Mouse (Mus musculus) stomach, embryonic 15.5 days (tissue): ENCODE data around the gene Clpx. TPM values are rescaled to one million over a fixed set of nuclear protein-coding genes. Genes with fewer than 3 reads are reported as not detected.
"Not testable (repeated sequence)": the region's sequence is repeated elsewhere in the genome, so short reads cannot be mapped to it uniquely, and the experiment has no call there.

Source experiments
- ATAC-seq: fragments of 200-750 bp; cut with Nextera tagmentation; 2 replicates; pipeline ENCODE4 v1.8.0; 2017; ENCODE audit warnings: low read depth, moderate number of reproducible peaks, moderate TSS enrichment; ENCODE audit not compliant: insufficient read depth, low FRiP score
- H3K27ac ChIP-seq: fragments of 300-500 bp; sonication (generic); 2 replicates; pipeline ENCODE4 v1.5.1; 2015; ENCODE audit warnings: mild to moderate bottlenecking, inconsistent platforms
- H3K27me3 ChIP-seq: fragments of 300-500 bp; sonication (generic); replicated peaks from 2 replicates; pipeline ENCODE4 v1.6.1; 2015; ENCODE audit warnings: inconsistent platforms
- H3K36me3 ChIP-seq: fragments of 300-500 bp; sonication (generic); 2 replicates; pipeline ENCODE4 v1.6.1; 2015; ENCODE audit warnings: inconsistent platforms
- H3K4me1 ChIP-seq: fragments of 300-500 bp; sonication (generic); 2 replicates; pipeline ENCODE4 v1.6.1; 2015; ENCODE audit warnings: inconsistent platforms
- H3K4me2 ChIP-seq: fragments of 300-500 bp; sonication (generic); 2 replicates; pipeline ENCODE4 v1.6.1; 2015; ENCODE audit warnings: mild to moderate bottlenecking, inconsistent platforms
- H3K4me3 ChIP-seq: fragments of 300-500 bp; sonication (generic); replicated peaks from 2 replicates; pipeline ENCODE4 v1.5.1; 2015; ENCODE audit warnings: inconsistent platforms
- H3K9ac ChIP-seq: fragments of 300-500 bp; sonication (generic); 2 replicates; pipeline ENCODE4 v1.6.1; 2015; ENCODE audit warnings: inconsistent platforms
- H3K9me3 ChIP-seq: fragments of 300-500 bp; sonication (generic); 2 replicates; pipeline ENCODE4 v1.6.1; 2016; ENCODE audit warnings: inconsistent platforms
- WGBS: fragments of 180-500 bp; shearing (Covaris S2); methylation state at CpG from one replicate; pipeline ENCODE4 v1.1.7; 2015; 5-methylcytosine and 5-hydroxymethylcytosine counted together
- polyA plus RNA-seq: library from polyadenylated mRNA; unstranded; fragments of >200 nt; fragmentation: Nextera tagmentation; extraction: Ambion mirVana; gene quantifications from 2 replicates; pipeline ENCODE4 v1.2.1, GENCODE M21; 2015

Clpx gene
- polyA plus RNA-seq, 1 experiment from 2014 or later: 47.8 TPM

- no peak overlapping the region for H3K4me2 ChIP-seq
- no peak overlapping the region for H3K4me3 ChIP-seq
- 79% methylated on average over 11 of the region's 11 CpGs for WGBS
- H3K27me3 ChIP-seq: no peaks in the 10 kb centered on the region
- H3K9me3 ChIP-seq: no peaks in the 10 kb centered on the region
- H3K27ac ChIP-seq: no peak overlapping the region
- H3K4me1 ChIP-seq: no peaks in the 10 kb centered on the region
- H3K36me3 ChIP-seq: peaks cover 25% of the 10 kb centered on the region
- no peak for ATAC-seq
- H3K9ac ChIP-seq: no peak overlapping the region
Observed at GRCm38 (mm10) chr9:65322255-65322900, 28.3 kb downstream of the Clpx start.

- ATAC-seq: no peak
- Histone ChIP-seq H3K4me2 (no peak overlapping the region), H3K4me1 (no peaks in the 10 kb centered on the region), H3K27me3 (no peaks in the 10 kb centered on the region), H3K9ac (no peak overlapping the region), H3K27ac (no peak overlapping the region), H3K9me3 (no peaks in the 10 kb centered on the region), H3K4me3 (no peak overlapping the region), H3K36me3 (peaks cover 26% of the 10 kb centered on the region)
Observed at GRCm38 (mm10) chr9:65325971-65326370, 31.9 kb downstream of the Clpx start.

GRCm38 (mm10) chr9:65327371-65327770 lies 33.3 kb downstream of the Clpx start:
- Histone ChIP-seq H3K9ac (no peak overlapping the region), H3K4me2 (no peak overlapping the region), H3K27me3 (no peaks in the 10 kb centered on the region), H3K4me3 (no peak overlapping the region), H3K27ac (no peak overlapping the region), H3K9me3 (no peaks in the 10 kb centered on the region), H3K4me1 (no peaks in the 10 kb centered on the region), H3K36me3 (peaks cover 21% of the 10 kb centered on the region)
- 92% methylated on average over 2 of the region's 2 CpGs for whole genome bisulfite sequencing
- ATAC-seq: no peak

- Histone ChIP-seq H3K27me3 (no peaks in the 10 kb centered on the region), H3K4me3 (no peak overlapping the region), H3K4me1 (no peaks in the 10 kb centered on the region), H3K9me3 (no peaks in the 10 kb centered on the region), H3K36me3 (no peaks in the 10 kb centered on the region), H3K9ac (no peak overlapping the region), H3K4me2 (no peak overlapping the region), H3K27ac (no peak overlapping the region)
- no peak for ATAC-seq
- 82% methylated on average over 5 of the region's 5 CpGs for WGBS
Observed at GRCm38 (mm10) chr9:65333958-65334357, 39.9 kb downstream of the Clpx start.

- 87% methylated on average over 4 of the region's 4 CpGs for WGBS
- no peak overlapping the region for H3K4me2 ChIP-seq
- no peaks in the 10 kb centered on the region for H3K27me3 ChIP-seq
- no peak overlapping the region for H3K4me3 ChIP-seq
- ATAC-seq: no peak
- H3K4me1 ChIP-seq: no peaks in the 10 kb centered on the region
- no peaks in the 10 kb centered on the region for H3K9me3 ChIP-seq
- no peaks in the 10 kb centered on the region for H3K36me3 ChIP-seq
- no peak overlapping the region for H3K27ac ChIP-seq
- no peak overlapping the region for H3K9ac ChIP-seq
Observed at GRCm38 (mm10) chr9:65339146-65339545, 45.1 kb downstream of the Clpx start.

GRCm38 (mm10) chr9:65340414-65340813 lies 46.4 kb downstream of the Clpx start:
- no peaks in the 10 kb centered on the region for H3K27me3 ChIP-seq
- H3K36me3 ChIP-seq: no peaks in the 10 kb centered on the region
- no peak for ATAC-seq
- H3K4me1 ChIP-seq: no peaks in the 10 kb centered on the region
- H3K9ac ChIP-seq: no peak overlapping the region
- H3K27ac ChIP-seq: no peak overlapping the region
- H3K9me3 ChIP-seq: no peaks in the 10 kb centered on the region
- no peak overlapping the region for H3K4me3 ChIP-seq
- WGBS: 90% methylated on average over 2 of the region's 2 CpGs
- H3K4me2 ChIP-seq: no peak overlapping the region

GRCm38 (mm10) chr9:65345439-65345838 lies 51.4 kb downstream of the Clpx start:
- not testable (repeated sequence) for ATAC-seq, H3K9ac ChIP-seq

GRCm38 (mm10) chr9:65345854-65346475 lies 51.9 kb downstream of the Clpx start, which contains the start of gene Pdcd7:
Pdcd7 (plus strand) TSS chr9:65346104.
- WGBS: under 1% methylated on average over 56 of the region's 59 CpGs
- Histone ChIP-seq H3K9ac (peak within 1 kb of the TSS; percentile 95), H3K9me3 (no peaks in the 10 kb centered on the region), H3K27ac (peak within 1 kb of the TSS; percentile 96), H3K36me3 (no peaks in the 10 kb centered on the region), H3K4me1 (peaks cover 11% of the 10 kb centered on the region), H3K4me2 (peak within 1 kb of the TSS; percentile 82), H3K4me3 (peak within 1 kb of the TSS; percentile 71), H3K27me3 (no peaks in the 10 kb centered on the region)
- peak; percentile 96 for ATAC-seq

More at GRCm38 (mm10) chr9:65345439-65345838, 51.4 kb downstream of the Clpx start:
- peak overlapping the region; percentile 96 for H3K27ac ChIP-seq
- H3K36me3 ChIP-seq, H3K27me3 ChIP-seq, H3K9me3 ChIP-seq: not testable (repeated sequence)
- peak overlapping the region; percentile 82 for H3K4me2 ChIP-seq
- peak overlapping the region; percentile 71 for H3K4me3 ChIP-seq
- peaks cover 11% of the 10 kb centered on the region for H3K4me1 ChIP-seq
- 73% methylated on average over 11 of the region's 11 CpGs for WGBS

GRCm38 (mm10) chr9:65346476-65347111 lies 52.5 kb downstream of the Clpx start:
- Histone ChIP-seq H3K27me3 (no peaks in the 10 kb centered on the region), H3K4me3 (peak overlapping the region; percentile 71), H3K4me2 (peak overlapping the region; percentile 82), H3K9me3 (no peaks in the 10 kb centered on the region), H3K4me1 (peaks cover 11% of the 10 kb centered on the region), H3K27ac (peak overlapping the region; percentile 96), H3K9ac (peak overlapping the region; percentile 95), H3K36me3 (no peaks in the 10 kb centered on the region)
- WGBS: under 1% methylated on average over 76 of the region's 77 CpGs
- peak; percentile 80 for ATAC-seq

- no peak for ATAC-seq
- Histone ChIP-seq H3K4me1 (peaks cover 11% of the 10 kb centered on the region), H3K27me3 (no peaks in the 10 kb centered on the region), H3K4me3 (peak overlapping the region; percentile 71), H3K9me3 (no peaks in the 10 kb centered on the region), H3K36me3 (no peaks in the 10 kb centered on the region), H3K27ac (peak overlapping the region; percentile 96; the same call in 1 of the 2 replicates), H3K4me2 (peak overlapping the region; percentile 82), H3K9ac (peak overlapping the region; percentile 95)
- WGBS: 40% methylated on average over 8 of the region's 8 CpGs
Observed at GRCm38 (mm10) chr9:65347112-65347850, 53.2 kb downstream of the Clpx start.

- Histone ChIP-seq H3K4me3 (no peak overlapping the region), H3K36me3 (peaks cover 20% of the 10 kb centered on the region), H3K9me3 (no peaks in the 10 kb centered on the region), H3K4me1 (no peaks in the 10 kb centered on the region), H3K4me2 (no peak overlapping the region), H3K27me3 (no peaks in the 10 kb centered on the region), H3K27ac (no peak overlapping the region), H3K9ac (no peak overlapping the region)
- ATAC-seq: no peak
- WGBS: 87% methylated on average over 5 of the region's 5 CpGs
Observed at GRCm38 (mm10) chr9:65353251-65353650, 59.2 kb downstream of the Clpx start.

- H3K4me1 ChIP-seq: no peaks in the 10 kb centered on the region
- no peak overlapping the region for H3K27ac ChIP-seq
- H3K4me3 ChIP-seq: no peak overlapping the region
- H3K27me3 ChIP-seq: no peaks in the 10 kb centered on the region
- peaks cover 31% of the 10 kb centered on the region for H3K36me3 ChIP-seq
- H3K9ac ChIP-seq: no peak overlapping the region
- no peak overlapping the region for H3K4me2 ChIP-seq
- no peak for ATAC-seq
- no peaks in the 10 kb centered on the region for H3K9me3 ChIP-seq
- WGBS: 86% methylated on average over 7 of the region's 7 CpGs
Observed at GRCm38 (mm10) chr9:65356561-65356960, 62.5 kb downstream of the Clpx start.
